Mouse (Mus musculus): ENCODE results near the gene Fyb. TPM values are rescaled to one million over a fixed set of nuclear protein-coding genes. Genes with fewer than 3 reads are reported as not detected.
A peak's percentile ranks its signal among the peaks of the same experiment; 100 is the strongest.

The Fyb gene
- polyA plus RNA-seq, 1 experiment from 2014 or later, result 3.3 TPM

DNA sequence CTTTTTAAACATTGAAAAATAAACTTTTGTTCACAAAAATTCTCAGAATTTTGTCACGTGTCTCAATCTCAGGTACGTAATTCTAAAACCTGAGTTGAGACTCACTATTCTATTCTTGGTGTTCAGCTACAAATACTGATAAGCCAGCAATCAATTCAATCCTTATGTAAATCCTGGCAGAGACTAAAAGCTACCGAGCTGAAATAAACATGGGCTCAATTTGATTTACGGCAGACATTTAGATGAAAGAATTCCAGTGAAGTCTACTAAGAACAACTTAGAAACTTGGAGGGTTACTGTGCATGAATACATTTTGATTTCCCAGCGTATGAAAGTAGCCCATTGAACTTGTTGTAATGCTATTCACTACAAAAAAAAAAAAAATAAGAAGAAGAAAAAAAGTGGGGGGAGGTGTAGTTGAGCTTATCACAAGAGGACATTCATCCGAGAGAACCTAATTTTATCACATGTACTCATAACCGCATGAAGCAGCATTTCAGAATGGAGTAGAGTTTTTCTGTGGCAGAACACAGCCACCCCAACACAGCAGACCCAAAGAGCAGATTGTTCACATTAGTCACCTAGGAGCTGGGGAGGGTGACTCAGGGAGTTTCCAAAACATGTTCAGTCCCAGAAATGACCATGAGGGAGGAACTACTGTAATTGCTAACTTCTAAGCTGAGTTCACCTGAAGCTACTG lies 17.1 kb downstream of the Fyb start:
- no peaks in the 10 kb centered on the region for H3K36me3 ChIP-seq (replicated peaks)
- H3K27ac ChIP-seq (replicated peaks), result no peak overlapping the region
- 85% methylated on average over 7 of the region's 7 CpGs for WGBS
- H3K4me1 ChIP-seq, result no peaks in the 10 kb centered on the region
- no peaks in the 10 kb centered on the region for H3K27me3 ChIP-seq (replicated peaks; ENCODE audit: low read depth, poor library complexity, severe bottlenecking)
- no peak overlapping the region for H3K4me3 ChIP-seq
- no peaks in the 10 kb centered on the region for H3K9me3 ChIP-seq
- DNase-seq (ENCODE audit: low spot score), result no peak

DNA sequence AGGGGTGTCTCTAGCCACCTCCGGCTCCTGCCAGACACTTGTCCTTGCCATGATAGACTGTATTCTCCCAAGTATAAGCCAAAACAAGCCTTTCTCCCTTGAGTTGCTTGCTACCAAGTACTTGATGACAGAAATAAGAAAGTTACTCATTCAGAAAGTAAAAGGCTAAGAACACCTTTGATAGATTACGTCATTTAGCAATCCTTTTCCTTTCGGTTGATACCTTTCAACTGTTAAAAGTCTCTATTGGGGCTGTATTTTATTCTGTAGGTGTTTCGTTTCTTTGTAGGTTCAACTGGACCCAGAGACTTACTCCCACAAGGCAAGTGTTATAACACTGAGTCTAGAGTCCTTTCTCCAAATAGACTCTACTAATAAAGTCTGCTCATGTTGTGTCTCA lies 26.3 kb downstream of the Fyb start:
- no peaks in the 10 kb centered on the region for H3K27me3 ChIP-seq (replicated peaks; ENCODE audit: low read depth, poor library complexity, severe bottlenecking)
- H3K27ac ChIP-seq (replicated peaks), result no peak overlapping the region
- DNase-seq (ENCODE audit: low spot score), result no peak
- 92% methylated on average over 4 of the region's 4 CpGs for WGBS
- H3K36me3 ChIP-seq (replicated peaks), result no peaks in the 10 kb centered on the region
- H3K4me1 ChIP-seq, result no peaks in the 10 kb centered on the region
- H3K4me3 ChIP-seq, result no peak overlapping the region
- H3K9me3 ChIP-seq, result no peaks in the 10 kb centered on the region

DNA sequence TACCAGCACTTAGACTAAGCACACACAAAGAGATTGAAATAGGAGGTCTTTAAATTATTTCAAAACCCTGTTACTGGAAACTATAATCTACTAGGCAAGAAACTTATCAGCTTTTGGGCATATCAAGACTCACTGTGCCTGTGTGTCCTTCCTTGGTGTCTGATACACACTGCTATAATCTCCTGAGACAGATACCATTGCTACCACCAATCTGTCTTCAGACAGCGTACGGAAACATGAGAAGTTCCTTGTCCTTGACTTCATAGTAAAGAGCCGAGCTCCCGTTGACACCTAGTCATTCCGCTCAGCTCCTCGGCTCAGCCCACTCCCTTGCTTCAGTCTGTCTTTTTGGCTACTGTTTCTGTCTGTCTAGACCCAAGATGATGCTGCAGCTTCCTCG lies 29.2 kb downstream of the Fyb start:
- no peaks in the 10 kb centered on the region; the same call in 1 of the 2 replicates for H3K4me1 ChIP-seq
- no peaks in the 10 kb centered on the region for H3K9me3 ChIP-seq
- DNase-seq (ENCODE audit: low spot score), result no peak
- 86% methylated on average over 7 of the region's 7 CpGs for WGBS
- H3K27me3 ChIP-seq (replicated peaks; ENCODE audit: low read depth, poor library complexity, severe bottlenecking), result no peaks in the 10 kb centered on the region
- H3K36me3 ChIP-seq (replicated peaks), result no peaks in the 10 kb centered on the region
- H3K27ac ChIP-seq (replicated peaks), result no peak overlapping the region
- H3K4me3 ChIP-seq, result no peak overlapping the region

DNA sequence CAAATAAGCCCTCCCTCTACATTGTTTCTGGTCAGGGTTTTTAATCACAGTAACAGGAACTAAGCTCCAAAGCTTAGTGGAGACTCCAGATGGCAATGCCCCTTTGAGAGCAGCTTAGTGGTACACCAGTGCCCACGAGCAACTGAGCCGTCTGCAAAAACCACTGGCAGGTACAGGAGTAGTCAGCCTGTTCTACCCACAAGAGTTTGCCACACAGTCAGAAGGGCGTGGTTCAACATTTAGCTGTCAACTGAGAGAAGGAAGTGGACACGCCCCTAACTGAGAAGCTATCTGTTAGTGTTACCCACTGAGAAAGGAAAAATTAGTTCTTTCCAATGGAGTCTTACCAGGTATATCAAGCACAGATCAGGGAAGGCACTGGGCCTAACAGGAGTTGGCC lies 32.1 kb downstream of the Fyb start:
- no peaks in the 10 kb centered on the region; the same call in 1 of the 2 replicates for H3K4me1 ChIP-seq
- no peak for DNase-seq (ENCODE audit: low spot score)
- 87% methylated on average over 4 of the region's 4 CpGs for WGBS
- H3K4me3 ChIP-seq, result no peak overlapping the region
- no peaks in the 10 kb centered on the region for H3K27me3 ChIP-seq (replicated peaks; ENCODE audit: low read depth, poor library complexity, severe bottlenecking)
- H3K9me3 ChIP-seq, result no peaks in the 10 kb centered on the region
- H3K36me3 ChIP-seq (replicated peaks), result no peaks in the 10 kb centered on the region
- no peak overlapping the region for H3K27ac ChIP-seq (replicated peaks)

DNA sequence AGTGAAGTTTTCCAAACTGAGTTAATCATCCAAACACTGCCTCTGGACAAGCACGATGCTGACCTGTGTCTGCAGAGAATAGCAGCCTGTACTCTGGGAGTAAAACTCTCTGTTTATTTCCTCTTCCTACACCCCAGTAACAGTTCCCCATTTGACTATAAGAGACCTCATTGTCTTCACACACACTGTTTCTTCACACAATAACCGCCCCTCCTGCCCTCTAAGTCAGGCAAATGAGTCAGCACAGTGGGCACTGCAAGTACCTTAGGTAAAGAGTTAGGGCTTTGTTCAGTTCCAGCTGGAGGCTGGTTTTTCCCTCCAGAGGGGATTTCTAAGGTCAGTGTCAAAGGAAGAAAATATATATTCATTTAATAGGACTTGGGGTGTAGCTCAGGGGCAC lies 32.9 kb downstream of the Fyb start:
- Histone ChIP-seq H3K4me3 (no peak overlapping the region), H3K27ac (replicated peaks) (no peak overlapping the region), H3K4me1 (no peaks in the 10 kb centered on the region; the same call in 1 of the 2 replicates), H3K36me3 (replicated peaks) (no peaks in the 10 kb centered on the region), H3K9me3 (no peaks in the 10 kb centered on the region), H3K27me3 (replicated peaks; ENCODE audit: low read depth, poor library complexity, severe bottlenecking) (no peaks in the 10 kb centered on the region)
- no peak for DNase-seq (ENCODE audit: low spot score)
- WGBS, result 24% methylated on average over 2 of the region's 2 CpGs

DNA sequence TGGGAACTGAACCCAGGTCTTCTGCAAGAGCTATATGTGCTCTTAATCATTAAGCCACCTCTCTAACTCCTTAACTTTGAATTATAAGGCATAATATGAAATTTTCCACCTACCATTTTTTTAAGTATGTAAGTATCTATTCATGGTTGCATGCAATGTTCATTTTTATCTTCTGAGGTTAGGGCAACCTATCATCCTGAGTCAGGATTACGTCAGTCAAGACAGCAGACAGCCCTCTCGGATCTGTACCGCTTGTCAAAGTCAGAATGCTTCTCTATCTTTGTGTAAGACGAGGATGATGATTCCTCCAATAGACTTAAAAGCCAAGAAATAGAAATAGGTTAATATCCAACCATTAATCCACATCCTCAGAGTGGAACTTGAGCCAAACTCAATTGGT lies 33.6 kb downstream of the Fyb start:
- Histone ChIP-seq H3K4me1 (no peaks in the 10 kb centered on the region; the same call in 1 of the 2 replicates), H3K4me3 (no peak overlapping the region), H3K27ac (replicated peaks) (no peak overlapping the region), H3K27me3 (replicated peaks; ENCODE audit: low read depth, poor library complexity, severe bottlenecking) (no peaks in the 10 kb centered on the region), H3K36me3 (replicated peaks) (no peaks in the 10 kb centered on the region), H3K9me3 (no peaks in the 10 kb centered on the region)
- WGBS, result 91% methylated on average over 4 of the region's 4 CpGs
- no peak for DNase-seq (ENCODE audit: low spot score)

DNA sequence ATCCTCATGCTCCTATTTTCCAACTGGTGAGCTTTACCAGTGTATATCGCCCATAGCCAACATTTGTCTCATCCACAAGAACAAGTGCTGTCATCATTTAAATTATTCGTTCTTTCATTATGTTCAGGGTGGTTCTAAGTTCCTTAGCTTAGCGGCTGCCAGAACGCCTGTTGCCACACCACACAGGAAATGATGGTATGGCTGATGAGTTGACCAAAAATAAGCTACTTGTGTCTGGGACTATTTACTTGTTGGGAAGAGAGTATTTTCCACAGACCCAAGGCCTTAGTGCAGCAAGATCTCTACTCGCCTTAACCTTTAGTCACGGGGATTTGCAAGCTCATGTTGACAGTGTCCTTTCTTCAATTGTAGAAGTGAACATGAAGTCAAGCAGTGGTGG lies 34.3 kb downstream of the Fyb start:
- no peak for DNase-seq (ENCODE audit: low spot score)
- Histone ChIP-seq H3K9me3 (no peaks in the 10 kb centered on the region), H3K4me3 (no peak overlapping the region), H3K27ac (replicated peaks) (no peak overlapping the region), H3K4me1 (no peaks in the 10 kb centered on the region; the same call in 1 of the 2 replicates), H3K27me3 (replicated peaks; ENCODE audit: low read depth, poor library complexity, severe bottlenecking) (no peaks in the 10 kb centered on the region), H3K36me3 (replicated peaks) (no peaks in the 10 kb centered on the region)
- WGBS, result 90% methylated on average over 6 of the region's 6 CpGs

DNA sequence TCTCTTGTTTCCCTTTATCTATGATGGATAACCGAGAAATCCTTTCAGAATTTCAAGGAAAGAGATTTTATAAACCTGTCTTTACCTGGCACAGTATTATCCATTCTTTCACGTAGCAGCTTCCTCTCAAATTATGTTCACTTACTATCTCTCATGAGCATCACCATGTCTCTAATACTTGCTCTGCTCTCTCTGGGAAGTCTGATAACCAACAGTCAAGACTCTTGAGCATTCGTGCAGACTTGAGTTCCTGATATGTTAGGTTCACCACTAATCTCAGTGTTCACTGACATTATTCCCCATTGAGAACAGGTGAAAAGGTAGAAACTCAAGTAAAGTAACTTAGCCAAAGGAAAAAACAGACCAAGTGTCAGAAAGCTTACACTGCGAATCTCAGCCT lies 34.9 kb downstream of the Fyb start:
- no peak overlapping the region for H3K4me3 ChIP-seq
- 90% methylated on average over 4 of the region's 4 CpGs for WGBS
- no peak for DNase-seq (ENCODE audit: low spot score)
- H3K36me3 ChIP-seq (replicated peaks), result no peaks in the 10 kb centered on the region
- no peaks in the 10 kb centered on the region for H3K27me3 ChIP-seq (replicated peaks; ENCODE audit: low read depth, poor library complexity, severe bottlenecking)
- H3K4me1 ChIP-seq, result no peaks in the 10 kb centered on the region; the same call in 1 of the 2 replicates
- H3K27ac ChIP-seq (replicated peaks), result no peak overlapping the region
- H3K9me3 ChIP-seq, result no peaks in the 10 kb centered on the region

DNA sequence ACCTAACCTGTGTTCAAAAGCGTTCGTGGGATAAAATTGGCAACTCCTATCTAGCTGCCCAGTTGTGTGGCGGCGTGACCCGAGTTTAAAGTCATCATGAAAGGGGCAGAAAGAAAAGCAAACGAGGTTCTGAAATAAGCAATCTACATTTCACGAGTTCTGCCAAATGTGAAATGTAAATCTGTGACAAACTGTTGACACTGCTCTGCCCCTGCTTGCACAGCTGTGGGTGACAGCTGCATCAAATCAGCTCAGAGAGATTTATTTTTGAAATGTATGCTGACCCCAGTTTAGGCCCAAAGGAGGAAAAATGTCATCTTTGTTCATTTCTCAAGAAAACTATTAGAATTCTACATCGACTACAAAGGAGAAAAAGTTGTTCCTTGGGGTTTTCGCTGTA lies 36.5 kb downstream of the Fyb start:
- DNase-seq (ENCODE audit: low spot score), result peak; percentile 11
- Histone ChIP-seq H3K4me3 (no peak overlapping the region), H3K4me1 (no peaks in the 10 kb centered on the region; the same call in 1 of the 2 replicates), H3K9me3 (no peaks in the 10 kb centered on the region), H3K27ac (replicated peaks) (no peak overlapping the region), H3K27me3 (replicated peaks; ENCODE audit: low read depth, poor library complexity, severe bottlenecking) (no peaks in the 10 kb centered on the region), H3K36me3 (replicated peaks) (no peaks in the 10 kb centered on the region)
- WGBS, result 76% methylated on average over 9 of the region's 9 CpGs

DNA sequence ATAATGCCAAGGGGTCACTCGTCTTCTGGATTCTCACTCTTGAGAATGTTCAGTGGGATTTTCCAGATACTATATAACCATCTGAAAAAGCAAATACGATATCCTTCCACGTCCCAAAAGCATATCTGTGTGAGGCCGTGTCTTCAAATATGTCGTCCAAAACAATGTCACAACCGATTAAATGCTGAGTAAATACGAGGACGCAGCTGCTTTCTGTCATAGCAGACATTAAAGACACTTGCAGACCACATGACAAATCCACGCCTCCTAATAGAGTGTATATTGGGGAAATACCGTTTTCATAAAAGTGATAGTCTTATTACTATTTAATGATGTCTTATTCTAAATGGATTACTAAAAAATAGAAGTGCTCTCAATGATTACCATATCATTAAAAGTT lies 38.0 kb downstream of the Fyb start:
- 85% methylated on average over 10 of the region's 10 CpGs for WGBS
- Histone ChIP-seq H3K9me3 (no peaks in the 10 kb centered on the region), H3K36me3 (replicated peaks) (no peaks in the 10 kb centered on the region), H3K27me3 (replicated peaks; ENCODE audit: low read depth, poor library complexity, severe bottlenecking) (no peaks in the 10 kb centered on the region), H3K27ac (replicated peaks) (no peak overlapping the region), H3K4me3 (no peak overlapping the region), H3K4me1 (peaks cover 10% of the 10 kb centered on the region; the same call in 1 of the 2 replicates)
- DNase-seq (ENCODE audit: low spot score), result no peak

DNA sequence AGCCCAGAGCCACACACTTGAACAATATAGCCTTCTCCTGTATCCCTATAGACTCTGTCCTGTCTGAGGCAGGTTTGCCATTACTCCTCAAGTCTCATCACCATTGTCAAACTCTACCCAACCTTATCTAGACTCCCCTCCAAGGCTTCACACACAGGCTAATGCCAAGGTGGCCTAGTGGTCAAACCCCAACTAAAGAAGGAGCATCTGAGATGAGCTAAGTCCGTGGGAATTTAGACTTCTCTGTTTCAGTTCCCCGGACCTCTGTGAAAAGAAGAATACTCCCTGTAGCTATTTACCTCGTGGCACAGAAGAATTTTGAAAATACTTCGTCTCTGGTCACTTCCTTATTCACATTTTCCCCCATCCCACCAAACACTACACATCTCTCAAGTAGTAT lies 39.5 kb downstream of the Fyb start:
- Histone ChIP-seq H3K9me3 (no peaks in the 10 kb centered on the region), H3K36me3 (replicated peaks) (no peaks in the 10 kb centered on the region), H3K4me3 (no peak overlapping the region), H3K27ac (replicated peaks) (no peak overlapping the region), H3K27me3 (replicated peaks; ENCODE audit: low read depth, poor library complexity, severe bottlenecking) (no peaks in the 10 kb centered on the region), H3K4me1 (peaks cover 10% of the 10 kb centered on the region; the same call in 1 of the 2 replicates)
- 84% methylated on average over 4 of the region's 4 CpGs for WGBS
- DNase-seq (ENCODE audit: low spot score), result no peak

DNA sequence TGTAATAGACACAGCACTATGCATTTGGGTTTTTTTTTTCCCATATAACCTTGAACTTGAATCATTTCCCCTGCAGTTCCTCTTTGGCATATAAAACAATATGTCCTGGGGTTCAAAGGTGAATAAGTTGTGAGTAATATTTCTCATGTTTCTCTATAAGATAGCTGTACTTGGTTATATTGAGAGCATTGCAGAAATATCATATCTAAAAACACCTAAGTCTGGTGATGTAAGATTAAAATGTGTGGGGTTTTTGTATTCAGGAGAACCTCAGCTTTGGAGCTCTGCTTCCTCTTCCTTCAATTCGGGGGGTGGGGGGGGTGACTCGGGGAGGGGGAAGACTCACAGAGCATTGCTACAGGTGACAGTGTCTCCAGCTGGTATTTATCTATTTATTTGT lies 40.0 kb downstream of the Fyb start:
- WGBS, result 90% methylated on average over 2 of the region's 2 CpGs
- Histone ChIP-seq H3K36me3 (replicated peaks) (no peaks in the 10 kb centered on the region), H3K27ac (replicated peaks) (no peak overlapping the region), H3K9me3 (no peaks in the 10 kb centered on the region), H3K4me1 (peaks cover 10% of the 10 kb centered on the region; the same call in 1 of the 2 replicates), H3K4me3 (no peak overlapping the region), H3K27me3 (replicated peaks; ENCODE audit: low read depth, poor library complexity, severe bottlenecking) (no peaks in the 10 kb centered on the region)
- no peak for DNase-seq (ENCODE audit: low spot score)

DNA sequence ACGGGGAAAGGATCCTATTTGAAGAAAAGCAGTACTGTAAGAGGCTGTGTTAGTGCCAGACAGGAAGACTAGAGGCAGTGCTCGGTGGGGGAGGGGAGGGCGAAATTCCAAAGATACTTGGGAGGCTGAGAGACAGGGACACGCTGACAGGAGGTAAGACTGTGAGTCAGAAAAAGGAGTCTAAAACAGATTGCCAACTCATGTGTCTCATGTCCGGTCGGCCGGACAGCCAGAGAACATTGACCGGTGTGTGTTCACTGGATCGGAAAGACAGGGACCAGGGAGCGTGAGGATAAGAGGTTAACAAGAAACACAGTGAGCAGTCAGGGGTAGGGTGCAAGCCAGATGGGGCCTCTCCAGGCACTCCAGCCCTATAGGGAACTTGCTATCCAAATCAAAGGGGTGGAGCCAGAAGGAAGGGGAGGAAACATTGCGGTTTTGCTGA lies 42.3 kb downstream of the Fyb start:
- no peaks in the 10 kb centered on the region for H3K36me3 ChIP-seq (replicated peaks)
- H3K4me1 ChIP-seq, result peaks cover 10% of the 10 kb centered on the region; the same call in 1 of the 2 replicates
- WGBS, result 12% methylated on average over 11 of the region's 11 CpGs
- peak overlapping the region; percentile 75 for H3K27ac ChIP-seq (replicated peaks)
- no peaks in the 10 kb centered on the region for H3K9me3 ChIP-seq
- peak; percentile 83 for DNase-seq (ENCODE audit: low spot score)
- H3K27me3 ChIP-seq (replicated peaks; ENCODE audit: low read depth, poor library complexity, severe bottlenecking), result no peaks in the 10 kb centered on the region
- H3K4me3 ChIP-seq, result peak overlapping the region; percentile 48

Measured in embryonic facial prominence, embryonic 10.5 days (tissue).